Mouse (Mus musculus) layer of hippocampus, postnatal 25 days (tissue): Measurements from ENCODE around the gene Gm21987. TPM values are rescaled to one million over a fixed set of nuclear protein-coding genes. Genes with fewer than 3 reads are reported as not detected.

Experiments used
- DNase-seq, 2 experiments: peaks; one replicate each; pipeline ENCODE4 v3.0.0; 2022; ENCODE audit warnings: mixed read lengths in 2 of 2, low spot score in 1 of 2; ENCODE audit errors: extremely low spot score in 1 of 2
- total RNA-seq, 2 experiments: library from RNA; stranded (reverse); gene quantifications; 2 replicates each; pipeline ENCODE4 v1.2.3; 2021

The Gm21987 gene
- total RNA-seq, 2 experiments from 2014 or later = 0.94 TPM; not detected in 1

- DNase-seq = no peak
Measured at GRCm38 (mm10) chr16:38348217-38348761, 1.4 kb downstream of the Gm21987 start.

- no peak for DNase-seq
Measured at GRCm38 (mm10) chr16:38349881-38350280, 3.0 kb downstream of the Gm21987 start.

- no peak for DNase-seq
Measured at GRCm38 (mm10) chr16:38350361-38350855, 3.6 kb downstream of the Gm21987 start.

GRCm38 (mm10) chr16:38350939-38351338 is 4.1 kb downstream of the Gm21987 start:
- DNase-seq = no peak

GRCm38 (mm10) chr16:38352031-38352430 is 5.2 kb downstream of the Gm21987 start:
- DNase-seq = no peak

- DNase-seq = no peak
Measured at GRCm38 (mm10) chr16:38352851-38353250, 6.0 kb downstream of the Gm21987 start.

- no peak for DNase-seq
Measured at GRCm38 (mm10) chr16:38353642-38354041, 6.8 kb downstream of the Gm21987 start.

- no peak for DNase-seq
Measured at GRCm38 (mm10) chr16:38354185-38354913, 7.5 kb downstream of the Gm21987 start.

- no peak for DNase-seq
Measured at GRCm38 (mm10) chr16:38358256-38358812, 11.5 kb downstream of the Gm21987 start.

GRCm38 (mm10) chr16:38359241-38359640 is 12.4 kb downstream of the Gm21987 start:
- DNase-seq = no peak

GRCm38 (mm10) chr16:38359857-38360256 is 13.0 kb downstream of the Gm21987 start:
- DNase-seq = no peak

- DNase-seq = no peak
Measured at GRCm38 (mm10) chr16:38360317-38360716, 13.5 kb downstream of the Gm21987 start.

GRCm38 (mm10) chr16:38361933-38362332 is 15.1 kb downstream of the Gm21987 start, which contains the start of gene Popdc2:
Gene Popdc2 (plus strand): TSS chr16:38362209.
- DNase-seq = no peak

- no peak for DNase-seq
Measured at GRCm38 (mm10) chr16:38362493-38363255, 15.8 kb downstream of the Gm21987 start.

- no peak for DNase-seq
Measured at GRCm38 (mm10) chr16:38363256-38363595, 16.4 kb downstream of the Gm21987 start.

- DNase-seq = no peak
Measured at GRCm38 (mm10) chr16:38363657-38364056, 16.8 kb downstream of the Gm21987 start.

GRCm38 (mm10) chr16:38365390-38365789 is 18.6 kb downstream of the Gm21987 start:
- no peak for DNase-seq

- no peak for DNase-seq
Measured at GRCm38 (mm10) chr16:38366231-38366630, 19.4 kb downstream of the Gm21987 start.

- DNase-seq = no peak
Measured at GRCm38 (mm10) chr16:38368336-38368735, 21.5 kb downstream of the Gm21987 start.

- no peak for DNase-seq
Measured at GRCm38 (mm10) chr16:38369000-38369399, 22.2 kb downstream of the Gm21987 start.

GRCm38 (mm10) chr16:38369431-38369830 is 22.6 kb downstream of the Gm21987 start:
- DNase-seq = no peak
